Mouse (Mus musculus) megakaryocyte, embryonic 14.5 days (primary cell): ENCODE measurements around the gene Gpsm2.

Source experiments
- FLI1 ChIP-seq: IDR thresholded peaks from 2 replicates; pipeline ENCODE4 v1.6.1; 2012; ENCODE audit warnings: low read length, inconsistent platforms, mixed read lengths
- GATA1 ChIP-seq: IDR thresholded peaks from 3 replicates; pipeline ENCODE4 v1.6.1; 2012; ENCODE audit warnings: mixed read lengths, low read length, inconsistent platforms, borderline replicate concordance

- TF ChIP-seq GATA1, result no peak
- TF ChIP-seq FLI1, result no peak
These were observed 41.6 kb upstream of the Gpsm2 start for GRCm38 (mm10) chr3:108763691-108764090.
